Mouse (Mus musculus): ENCODE measurements around the gene Dhps.

- TF ChIP-seq CTCF (IDR thresholded peaks at IDR 0.05; ENCODE audit: control insufficient read depth, insufficient read depth, insufficient replicate concordance, low read depth, low read length) (no peak), POLR2A (IDR thresholded peaks at IDR 0.05; ENCODE audit: control insufficient read depth, low read depth, low read length) (no peak)
Observed at GRCm38 (mm10) chr8:85113241-85113640, 41.7 kb downstream of the Dhps start.
